Mouse (Mus musculus): ENCODE data around the gene Rslcan18. TPM values are rescaled to one million over a fixed set of nuclear protein-coding genes. Genes with fewer than 3 reads are reported as not detected.
"Not testable (repeated sequence)": the region's sequence is repeated elsewhere in the genome, so short reads cannot be mapped to it uniquely, and the experiment has no call there.

Rslcan18 gene
- polyA plus RNA-seq (2015; fragmentation: Nextera tagmentation; extraction: Ambion mirVana), result 0.27 and 0.37 TPM in 2 replicates

- H3K4me3 ChIP-seq (ENCODE audit: low read length); H3K4me2 ChIP-seq (ENCODE audit: low read depth, low read length); H3K27ac ChIP-seq (ENCODE audit: low read length); ATAC-seq (replicated peaks; ENCODE audit: extremely low read depth, insufficient read depth, low FRiP score); H3K9ac ChIP-seq (ENCODE audit: low read length); H3K27me3 ChIP-seq (ENCODE audit: control insufficient read depth, insufficient read depth, low read length); H3K36me3 ChIP-seq (ENCODE audit: control insufficient read depth, insufficient read depth); H3K9me3 ChIP-seq (replicated peaks; ENCODE audit: control insufficient read depth, low read length); H3K4me1 ChIP-seq (ENCODE audit: control insufficient read depth, insufficient read depth, low read length): not testable (repeated sequence)
- WGBS, result 83% methylated on average over 8 of the region's 8 CpGs
Observed at GRCm38 (mm10) chr13:67116163-67116562, at the start of gene Rslcan18. Gene Rslcan18 (minus strand): TSS chr13:67116263.

GRCm38 (mm10) chr13:67128038-67128721 is 12.1 kb upstream of the Rslcan18 start:
- WGBS, result 2% methylated on average over 18 of the region's 18 CpGs
- H3K27me3 ChIP-seq (ENCODE audit: control insufficient read depth, insufficient read depth, low read length), result no peaks in the 10 kb centered on the region; the same call in 1 of the 2 replicates
- peaks cover 6% of the 10 kb centered on the region for H3K4me1 ChIP-seq (ENCODE audit: control insufficient read depth, insufficient read depth, low read length)
- H3K4me2 ChIP-seq (ENCODE audit: low read depth, low read length), result peak overlapping the region; percentile 84
- peak; percentile 86 for ATAC-seq (replicated peaks; ENCODE audit: extremely low read depth, insufficient read depth, low FRiP score)
- no peaks in the 10 kb centered on the region for H3K9me3 ChIP-seq (replicated peaks; ENCODE audit: control insufficient read depth, low read length)
- H3K4me3 ChIP-seq (ENCODE audit: low read length), result peak overlapping the region; percentile 69
- peak overlapping the region; percentile 84 for H3K9ac ChIP-seq (ENCODE audit: low read length)
- peak overlapping the region; percentile 58 for H3K27ac ChIP-seq (ENCODE audit: low read length)
- no peaks in the 10 kb centered on the region for H3K36me3 ChIP-seq (ENCODE audit: control insufficient read depth, insufficient read depth)

- Histone ChIP-seq H3K4me2 (ENCODE audit: low read depth, low read length) (peak overlapping the region; percentile 84; the same call in 1 of the 2 replicates), H3K4me3 (ENCODE audit: low read length) (peak overlapping the region; percentile 69; the same call in 1 of the 2 replicates)
- ATAC-seq (replicated peaks; ENCODE audit: extremely low read depth, insufficient read depth, low FRiP score); H3K27ac ChIP-seq (ENCODE audit: low read length); H3K9ac ChIP-seq (ENCODE audit: low read length); H3K4me1 ChIP-seq (ENCODE audit: control insufficient read depth, insufficient read depth, low read length); H3K9me3 ChIP-seq (replicated peaks; ENCODE audit: control insufficient read depth, low read length); H3K27me3 ChIP-seq (ENCODE audit: control insufficient read depth, insufficient read depth, low read length); H3K36me3 ChIP-seq (ENCODE audit: control insufficient read depth, insufficient read depth): not testable (repeated sequence)
- 71% methylated on average over 10 of the region's 10 CpGs for WGBS
Observed at GRCm38 (mm10) chr13:67127507-67127906, 11.4 kb upstream of the Rslcan18 start.

- H3K9ac ChIP-seq (ENCODE audit: low read length), result no peak overlapping the region
- H3K27ac ChIP-seq (ENCODE audit: low read length), result no peak overlapping the region
- H3K4me2 ChIP-seq (ENCODE audit: low read depth, low read length), result no peak overlapping the region
- no peaks in the 10 kb centered on the region; the same call in 1 of the 2 replicates for H3K27me3 ChIP-seq (ENCODE audit: control insufficient read depth, insufficient read depth, low read length)
- H3K4me1 ChIP-seq (ENCODE audit: control insufficient read depth, insufficient read depth, low read length), result peaks cover 6% of the 10 kb centered on the region
- WGBS, result 80% methylated on average over 1 of the region's 1 CpGs
- no peaks in the 10 kb centered on the region for H3K36me3 ChIP-seq (ENCODE audit: control insufficient read depth, insufficient read depth)
- no peak overlapping the region for H3K4me3 ChIP-seq (ENCODE audit: low read length)
- H3K9me3 ChIP-seq (replicated peaks; ENCODE audit: control insufficient read depth, low read length), result no peaks in the 10 kb centered on the region
- no peak for ATAC-seq (replicated peaks; ENCODE audit: extremely low read depth, insufficient read depth, low FRiP score)
Observed at GRCm38 (mm10) chr13:67124460-67124859, 8.4 kb upstream of the Rslcan18 start.

GRCm38 (mm10) chr13:67121360-67121759 is 5.3 kb upstream of the Rslcan18 start, which contains the start of gene Zfp759:
Gene Zfp759 (plus strand): TSS chr13:67121660.
- not testable (repeated sequence) for ATAC-seq (replicated peaks; ENCODE audit: extremely low read depth, insufficient read depth, low FRiP score); H3K27me3 ChIP-seq (ENCODE audit: control insufficient read depth, insufficient read depth, low read length); H3K4me2 ChIP-seq (ENCODE audit: low read depth, low read length); H3K9me3 ChIP-seq (replicated peaks; ENCODE audit: control insufficient read depth, low read length); H3K4me1 ChIP-seq (ENCODE audit: control insufficient read depth, insufficient read depth, low read length); H3K27ac ChIP-seq (ENCODE audit: low read length); H3K9ac ChIP-seq (ENCODE audit: low read length); H3K36me3 ChIP-seq (ENCODE audit: control insufficient read depth, insufficient read depth); H3K4me3 ChIP-seq (ENCODE audit: low read length)

- no peaks in the 10 kb centered on the region for H3K9me3 ChIP-seq (replicated peaks; ENCODE audit: control insufficient read depth, low read length)
- no peak overlapping the region for H3K9ac ChIP-seq (ENCODE audit: low read length)
- no peaks in the 10 kb centered on the region for H3K4me1 ChIP-seq (ENCODE audit: control insufficient read depth, insufficient read depth, low read length)
- ATAC-seq (replicated peaks; ENCODE audit: extremely low read depth, insufficient read depth, low FRiP score), result no peak
- no peaks in the 10 kb centered on the region for H3K27me3 ChIP-seq (ENCODE audit: control insufficient read depth, insufficient read depth, low read length)
- WGBS, result 86% methylated on average over 2 of the region's 2 CpGs
- H3K36me3 ChIP-seq (ENCODE audit: control insufficient read depth, insufficient read depth), result no peaks in the 10 kb centered on the region
- no peak overlapping the region for H3K4me2 ChIP-seq (ENCODE audit: low read depth, low read length)
- H3K27ac ChIP-seq (ENCODE audit: low read length), result no peak overlapping the region
- no peak overlapping the region for H3K4me3 ChIP-seq (ENCODE audit: low read length)
Observed at GRCm38 (mm10) chr13:67113287-67113686, 2.8 kb downstream of the Rslcan18 start.

- H3K4me3 ChIP-seq (ENCODE audit: low read length), result no peak overlapping the region
- 77% methylated on average over 12 of the region's 12 CpGs for WGBS
- no peaks in the 10 kb centered on the region for H3K27me3 ChIP-seq (ENCODE audit: control insufficient read depth, insufficient read depth, low read length)
- no peaks in the 10 kb centered on the region for H3K36me3 ChIP-seq (ENCODE audit: control insufficient read depth, insufficient read depth)
- peaks cover 6% of the 10 kb centered on the region for H3K4me1 ChIP-seq (ENCODE audit: control insufficient read depth, insufficient read depth, low read length)
- H3K9ac ChIP-seq (ENCODE audit: low read length), result no peak overlapping the region
- no peaks in the 10 kb centered on the region for H3K9me3 ChIP-seq (replicated peaks; ENCODE audit: control insufficient read depth, low read length)
- no peak for ATAC-seq (replicated peaks; ENCODE audit: extremely low read depth, insufficient read depth, low FRiP score)
- H3K27ac ChIP-seq (ENCODE audit: low read length), result no peak overlapping the region
- no peak overlapping the region for H3K4me2 ChIP-seq (ENCODE audit: low read depth, low read length)
Observed at GRCm38 (mm10) chr13:67112096-67112495, 4.0 kb downstream of the Rslcan18 start.

GRCm38 (mm10) chr13:67108821-67109206 is 7.2 kb downstream of the Rslcan18 start:
- peak; percentile 63 for ATAC-seq (replicated peaks; ENCODE audit: extremely low read depth, insufficient read depth, low FRiP score)

GRCm38 (mm10) chr13:67108194-67108820 is 7.8 kb downstream of the Rslcan18 start, which contains the start of gene Gm28557:
Gene Gm28557 (minus strand): TSS chr13:67108604.
- no peaks in the 10 kb centered on the region; the same call in 1 of the 2 replicates for H3K9me3 ChIP-seq (replicated peaks; ENCODE audit: control insufficient read depth, low read length)
- H3K4me1 ChIP-seq (ENCODE audit: control insufficient read depth, insufficient read depth, low read length), result peaks cover 6% of the 10 kb centered on the region
- no peaks in the 10 kb centered on the region for H3K27me3 ChIP-seq (ENCODE audit: control insufficient read depth, insufficient read depth, low read length)
- peaks cover 8% of the 10 kb centered on the region for H3K36me3 ChIP-seq (ENCODE audit: control insufficient read depth, insufficient read depth)
- H3K4me3 ChIP-seq (ENCODE audit: low read length), result peak within 1 kb of the TSS; percentile 92
- 1% methylated on average over 17 of the region's 17 CpGs for WGBS
- peak within 1 kb of the TSS; percentile 97 for H3K27ac ChIP-seq (ENCODE audit: low read length)
- ATAC-seq (replicated peaks; ENCODE audit: extremely low read depth, insufficient read depth, low FRiP score), result peak; percentile 98
- peak within 1 kb of the TSS; percentile 92 for H3K9ac ChIP-seq (ENCODE audit: low read length)
- peak within 1 kb of the TSS; percentile 88 for H3K4me2 ChIP-seq (ENCODE audit: low read depth, low read length)

More at GRCm38 (mm10) chr13:67108821-67109206, 7.2 kb downstream of the Rslcan18 start:
- no peaks in the 10 kb centered on the region; the same call in 1 of the 2 replicates for H3K9me3 ChIP-seq (replicated peaks; ENCODE audit: control insufficient read depth, low read length)
- H3K9ac ChIP-seq (ENCODE audit: low read length), result peak overlapping the region; percentile 44
- peaks cover 8% of the 10 kb centered on the region for H3K36me3 ChIP-seq (ENCODE audit: control insufficient read depth, insufficient read depth)
- 7% methylated on average over 9 of the region's 9 CpGs for WGBS
- H3K27ac ChIP-seq (ENCODE audit: low read length), result peak overlapping the region; percentile 53
- H3K4me3 ChIP-seq (ENCODE audit: low read length), result peak overlapping the region; percentile 92
- H3K27me3 ChIP-seq (ENCODE audit: control insufficient read depth, insufficient read depth, low read length), result no peaks in the 10 kb centered on the region
- H3K4me2 ChIP-seq (ENCODE audit: low read depth, low read length), result peak overlapping the region; percentile 88
- H3K4me1 ChIP-seq (ENCODE audit: control insufficient read depth, insufficient read depth, low read length), result peaks cover 6% of the 10 kb centered on the region
